Mouse (Mus musculus) E14TG2a.4 (cell line): ENCODE results near the gene Hmx2.
A peak's percentile ranks its signal among the peaks of the same experiment; 100 is the strongest.

Experiments
- H3K27me3 ChIP-seq: 2 replicates; pipeline ENCODE4 v1.6.1; 2014; ENCODE audit warnings: low read length, control low read depth; ENCODE audit not compliant: insufficient read depth
- H3K36me3 ChIP-seq: 2 replicates; pipeline ENCODE4 v1.6.1; 2014; ENCODE audit warnings: low read length, control low read depth; ENCODE audit not compliant: insufficient read depth
- H3K4me1 ChIP-seq: replicated peaks from 2 replicates; pipeline ENCODE4 v1.6.1; 2014; ENCODE audit warnings: low read depth, low read length, control low read depth
- H3K4me3 ChIP-seq: replicated peaks from 2 replicates; pipeline ENCODE4 v1.5.1; 2014; ENCODE audit warnings: mild to moderate bottlenecking, low read length
- H3K9me3 ChIP-seq: 2 replicates; pipeline ENCODE4 v1.6.1; 2014; ENCODE audit warnings: low read length, control low read depth
- CTCF ChIP-seq: conservative IDR thresholded peaks from 2 replicates; pipeline ENCODE4 v1.5.1; 2014; ENCODE audit warnings: low read length
- NANOG ChIP-seq: IDR thresholded peaks from 2 replicates; pipeline ENCODE4 v1.6.1; 2014; ENCODE audit warnings: borderline replicate concordance, low read length, mixed read lengths
- POU5F1 ChIP-seq: IDR thresholded peaks from 2 replicates; pipeline ENCODE4 v1.6.1; 2014; ENCODE audit warnings: low read length, borderline replicate concordance

The Hmx2 gene

DNA sequence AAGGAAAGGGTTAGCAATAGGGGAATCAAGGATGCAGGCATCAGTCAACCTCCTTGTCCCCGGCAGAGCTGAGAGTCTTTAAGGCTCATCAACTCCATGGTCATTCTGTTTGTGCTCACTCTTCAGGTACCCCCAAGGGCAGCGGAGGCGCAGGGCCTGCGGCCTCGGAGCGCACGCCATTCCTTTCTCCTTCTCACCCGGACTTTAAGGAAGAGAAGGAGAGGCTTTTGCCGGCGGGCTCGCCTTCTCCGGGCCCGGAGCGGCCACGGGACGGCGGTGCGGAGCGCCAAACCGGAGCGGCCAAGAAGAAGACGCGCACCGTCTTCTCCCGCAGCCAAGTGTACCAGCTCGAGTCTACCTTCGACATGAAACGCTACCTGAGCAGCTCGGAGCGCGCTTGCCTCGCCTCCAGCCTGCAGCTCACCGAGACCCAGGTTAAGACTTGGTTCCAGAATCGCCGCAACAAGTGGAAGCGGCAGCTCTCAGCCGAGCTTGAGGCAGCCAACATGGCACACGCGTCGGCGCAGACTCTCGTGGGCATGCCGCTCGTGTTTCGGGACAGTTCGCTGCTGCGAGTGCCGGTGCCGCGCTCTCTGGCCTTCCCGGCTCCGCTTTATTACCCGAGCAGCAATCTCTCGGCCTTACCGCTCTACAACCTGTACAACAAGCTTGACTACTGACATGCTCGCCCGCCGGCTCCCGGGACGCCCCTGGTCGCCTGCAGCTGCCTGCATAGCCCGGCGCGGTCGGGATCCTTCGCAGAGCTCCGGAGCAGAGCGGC, 6.9 kb downstream of the Hmx2 start:
- Histone ChIP-seq H3K9me3 (no peaks in the 10 kb centered on the region), H3K4me3 (peak overlapping the region; percentile 72), H3K27me3 (peaks cover 79% of the 10 kb centered on the region), H3K4me1 (peaks cover 65% of the 10 kb centered on the region), H3K36me3 (no peaks in the 10 kb centered on the region)
- TF ChIP-seq NANOG, result no peak
- TF ChIP-seq CTCF, result no peak

- Histone ChIP-seq H3K36me3 (peaks cover 2% of the 10 kb centered on the region; the same call in 1 of the 2 replicates), H3K4me1 (peaks cover 62% of the 10 kb centered on the region), H3K9me3 (no peaks in the 10 kb centered on the region), H3K27me3 (peaks cover 73% of the 10 kb centered on the region), H3K4me3 (peak overlapping the region; percentile 72)
- TF ChIP-seq POU5F1 (no peak), CTCF (no peak), NANOG (no peak)
Measured at GRCm38 (mm10) chr7:131556116-131556515, 7.5 kb downstream of the Hmx2 start.

DNA sequence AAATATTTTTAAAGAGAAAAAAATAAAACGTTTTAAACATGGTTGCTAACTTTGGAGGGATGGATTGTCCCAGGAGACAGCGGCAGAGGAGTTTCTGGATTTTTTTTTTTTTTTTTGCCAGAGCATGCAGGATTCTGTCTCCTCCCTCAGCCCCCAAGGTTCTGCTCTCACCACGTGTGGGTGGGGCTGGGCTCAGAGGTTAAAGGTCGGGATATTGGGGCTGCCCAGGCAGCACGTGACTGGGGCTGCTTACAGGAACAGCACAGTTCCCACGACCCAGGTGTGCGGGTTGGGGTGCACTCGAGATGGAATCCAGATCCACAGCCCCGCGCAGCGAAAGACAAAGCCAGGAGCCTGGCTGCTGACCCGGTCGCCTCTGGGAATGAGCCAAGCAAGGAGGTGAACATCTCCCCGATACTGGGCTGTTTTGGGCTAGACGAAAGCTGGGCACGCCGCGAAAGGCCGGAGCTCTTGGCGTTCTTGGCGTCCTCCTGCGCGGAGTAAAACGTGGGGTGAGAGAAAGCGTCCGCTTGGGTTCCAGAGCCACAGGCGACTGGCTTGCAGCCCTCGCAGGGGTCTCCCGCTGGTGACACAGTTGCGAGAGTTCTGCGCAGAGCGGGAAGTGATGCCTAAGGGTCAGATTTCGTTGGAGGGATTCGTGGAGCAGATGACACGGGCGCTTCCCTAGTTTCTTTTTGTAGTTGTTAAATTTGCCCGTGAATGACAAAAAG, 8.1 kb downstream of the Hmx2 start:
- Histone ChIP-seq H3K4me1 (peaks cover 61% of the 10 kb centered on the region), H3K27me3 (peaks cover 67% of the 10 kb centered on the region), H3K9me3 (no peaks in the 10 kb centered on the region), H3K36me3 (peaks cover 7% of the 10 kb centered on the region), H3K4me3 (peak overlapping the region; percentile 77)
- no peak for TF ChIP-seq POU5F1
- no peak for TF ChIP-seq CTCF
- TF ChIP-seq NANOG, result no peak

DNA sequence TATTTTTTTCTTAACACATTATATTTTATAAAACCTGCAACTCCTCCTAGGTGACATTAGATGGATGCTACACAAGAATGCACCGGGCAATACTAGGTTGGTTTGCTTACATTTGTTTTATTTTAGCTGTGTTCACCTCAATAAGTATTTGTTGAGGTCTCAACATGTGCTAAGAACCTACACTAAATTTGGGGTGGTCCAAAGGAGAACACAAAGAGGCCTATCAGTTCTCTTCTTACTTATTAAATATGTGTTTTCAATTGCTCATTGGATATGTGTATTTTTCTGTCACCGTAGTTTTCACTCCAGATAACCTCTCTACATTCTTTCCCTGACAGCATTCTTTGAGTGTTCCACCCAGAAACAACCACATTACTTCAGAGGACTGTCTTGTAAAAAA, 9.2 kb downstream of the Hmx2 start:
- peaks cover 18% of the 10 kb centered on the region for H3K36me3 ChIP-seq
- H3K4me1 ChIP-seq, result peaks cover 62% of the 10 kb centered on the region
- H3K27me3 ChIP-seq, result peaks cover 57% of the 10 kb centered on the region
- H3K4me3 ChIP-seq, result no peak overlapping the region
- no peak for TF ChIP-seq CTCF
- no peak for TF ChIP-seq NANOG
- no peak for TF ChIP-seq POU5F1
- H3K9me3 ChIP-seq, result no peaks in the 10 kb centered on the region

DNA sequence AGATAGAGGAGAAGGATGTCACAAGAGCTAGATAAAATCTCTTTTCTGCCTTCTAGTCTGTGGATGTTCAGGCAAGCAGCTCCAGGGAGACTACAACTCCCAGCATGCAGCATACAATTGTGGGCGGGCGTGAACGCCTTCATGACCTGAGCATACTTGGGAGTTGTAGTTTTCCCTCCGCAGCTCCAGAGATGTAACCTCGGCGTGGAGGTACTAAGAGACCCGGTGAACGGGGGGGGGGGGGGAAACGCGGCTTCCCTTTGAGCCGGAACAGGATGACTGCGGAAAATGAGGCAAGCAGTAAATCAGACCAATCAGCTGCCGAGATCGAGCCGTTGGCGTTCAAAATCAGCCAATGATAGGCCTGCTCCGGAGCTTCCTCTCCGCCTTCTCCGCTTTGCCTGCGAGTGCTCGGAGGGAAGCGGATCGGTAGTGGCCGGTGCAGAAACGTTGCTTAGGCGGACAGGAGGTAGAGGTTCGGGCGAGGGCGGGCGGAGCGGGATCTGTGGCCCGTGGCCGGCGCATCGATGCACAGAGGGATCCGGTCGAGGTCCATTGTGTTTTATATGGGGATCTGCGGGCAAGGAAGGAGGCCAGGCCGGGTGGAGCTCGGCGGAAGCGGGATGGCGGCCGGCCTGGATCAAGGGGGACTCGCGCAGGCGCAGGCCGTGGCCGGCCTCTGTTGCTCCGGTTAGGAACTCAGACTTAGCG, 11.6 kb downstream of the Hmx2 start, which contains the start of gene Bub3:
Bub3 (plus strand) TSS at position 237 of the 711 bp plus-strand sequence.
- Histone ChIP-seq H3K4me3 (peak within 1 kb of the TSS; percentile 92), H3K4me1 (peaks cover 60% of the 10 kb centered on the region), H3K27me3 (peaks cover 34% of the 10 kb centered on the region), H3K9me3 (no peaks in the 10 kb centered on the region), H3K36me3 (peaks cover 41% of the 10 kb centered on the region)
- no peak for TF ChIP-seq NANOG
- no peak for TF ChIP-seq CTCF

GRCm38 (mm10) chr7:131560697-131561042, 12.1 kb downstream of the Hmx2 start:
- Histone ChIP-seq H3K4me1 (peaks cover 61% of the 10 kb centered on the region), H3K9me3 (no peaks in the 10 kb centered on the region), H3K4me3 (peak overlapping the region; percentile 92), H3K27me3 (peaks cover 28% of the 10 kb centered on the region), H3K36me3 (peaks cover 46% of the 10 kb centered on the region)
- TF ChIP-seq POU5F1 (no peak), CTCF (no peak), NANOG (no peak)

GRCm38 (mm10) chr7:131575246-131575645, 26.7 kb downstream of the Hmx2 start:
- TF ChIP-seq NANOG (no peak), POU5F1 (no peak), CTCF (no peak)
- H3K36me3 ChIP-seq, result peaks cover 48% of the 10 kb centered on the region
- no peak overlapping the region for H3K4me3 ChIP-seq
- no peaks in the 10 kb centered on the region for H3K4me1 ChIP-seq
- H3K27me3 ChIP-seq, result no peaks in the 10 kb centered on the region
- H3K9me3 ChIP-seq, result no peaks in the 10 kb centered on the region

GRCm38 (mm10) chr7:131582178-131582577, 33.6 kb downstream of the Hmx2 start:
- Histone ChIP-seq H3K4me3 (no peak overlapping the region), H3K4me1 (no peaks in the 10 kb centered on the region), H3K36me3 (no peaks in the 10 kb centered on the region), H3K27me3 (no peaks in the 10 kb centered on the region), H3K9me3 (no peaks in the 10 kb centered on the region)
- TF ChIP-seq POU5F1 (no peak), CTCF (no peak), NANOG (no peak)
